Mouse (Mus musculus) heart, embryonic 14.5 days (tissue): ENCODE measurements at regions not wholly inside any gene's neighbourhood (a gene's known extent, or its start where the extent isn't known, plus 50 kb on each side); places are given as distances from the start of the nearest gene placed in this dataset.

ENCODE experiments used
- ATAC-seq: fragments of 200-750 bp; cut with Nextera tagmentation; 2 replicates; pipeline ENCODE4 v1.8.0; 2017; ENCODE audit warnings: low read depth, moderate TSS enrichment; ENCODE audit not compliant: insufficient number of reproducible peaks, insufficient read depth, low FRiP score
- H3K27ac ChIP-seq, 2 experiments: fragments of 200-500 bp in 1 of 2; fragments of 300-500 bp in 1 of 2; sonication (generic) in 1 of 2; replicated peaks in 1 of 2; 2 replicates each; pipeline ENCODE4 v1.5.1; 2012 to 2014; ENCODE audit warnings: low read depth in 2 of 2, low read length in 2 of 2, control low read depth in 1 of 2, mild to moderate bottlenecking in 1 of 2, mixed read lengths in 1 of 2; ENCODE audit not compliant: control insufficient read depth in 1 of 2, insufficient read depth in 1 of 2
- H3K27me3 ChIP-seq: fragments of 300-500 bp; sonication (generic); 2 replicates; pipeline ENCODE4 v1.6.1; 2014; ENCODE audit warnings: mild to moderate bottlenecking, low read length, control low read depth; ENCODE audit not compliant: control insufficient read depth, insufficient read depth
- H3K36me3 ChIP-seq: fragments of 300-500 bp; sonication (generic); 2 replicates; pipeline ENCODE4 v1.6.1; 2014; ENCODE audit warnings: mild to moderate bottlenecking, control low read depth, low read length, mixed read lengths; ENCODE audit not compliant: control insufficient read depth, insufficient read depth
- H3K4me1 ChIP-seq, 2 experiments: fragments of 200-500 bp in 1 of 2; fragments of 300-500 bp in 1 of 2; sonication (generic) in 1 of 2; 2 replicates each; pipeline ENCODE4 v1.6.1; 2012 to 2014; ENCODE audit warnings: low read length in 2 of 2, control low read depth in 1 of 2, mixed read lengths in 1 of 2; ENCODE audit not compliant: control insufficient read depth in 2 of 2, insufficient read depth in 2 of 2
- H3K4me2 ChIP-seq: fragments of 300-500 bp; sonication (generic); 2 replicates; pipeline ENCODE4 v1.6.1; 2014; ENCODE audit warnings: mild to moderate bottlenecking, low read length
- H3K4me3 ChIP-seq, 2 experiments: fragments of 200-500 bp in 1 of 2; fragments of 300-500 bp in 1 of 2; sonication (generic) in 1 of 2; 2 replicates each; pipeline ENCODE4 v1.5.1; 2012 to 2014; ENCODE audit warnings: low read length in 2 of 2, mild to moderate bottlenecking in 2 of 2, control low read depth in 1 of 2, low read depth in 1 of 2, moderate library complexity in 1 of 2; ENCODE audit not compliant: control insufficient read depth in 1 of 2, insufficient read depth in 1 of 2
- H3K9ac ChIP-seq: fragments of 300-500 bp; sonication (generic); 2 replicates; pipeline ENCODE4 v1.6.1; 2014; ENCODE audit warnings: mild to moderate bottlenecking, low read length
- H3K9me3 ChIP-seq: fragments of 300-500 bp; sonication (generic); 2 replicates; pipeline ENCODE4 v1.6.1; 2016; ENCODE audit warnings: low read length, control low read depth; ENCODE audit not compliant: control insufficient read depth
- WGBS: fragments of 180-500 bp; shearing (Covaris S2); extraction: QIAGEN DNeasy Blood & Tissue Kit; methylation state at CpG from one replicate; pipeline ENCODE4 v1.1.7; 2014; 5-methylcytosine and 5-hydroxymethylcytosine counted together

- peaks cover 0 to 2% of the 10 kb centered on the region in 2 experiments; a peak in 1 of 4 replicates for H3K4me1 ChIP-seq
- H3K27ac ChIP-seq, result no peak overlapping the region
- no peak overlapping the region for H3K4me2 ChIP-seq
- H3K27me3 ChIP-seq, result no peaks in the 10 kb centered on the region
- H3K4me3 ChIP-seq, result no peak overlapping the region
- H3K9me3 ChIP-seq, result no peaks in the 10 kb centered on the region
- H3K36me3 ChIP-seq, result no peaks in the 10 kb centered on the region
- no peak overlapping the region for H3K9ac ChIP-seq
- 59% methylated on average over 2 of the region's 2 CpGs for WGBS
- ATAC-seq, result no peak
Measured at GRCm38 (mm10) chr9:43483195-43483594, 172.5 kb downstream of the Trim29 start.

- Histone ChIP-seq H3K4me1 (peaks cover 0 to 2% of the 10 kb centered on the region in 2 experiments; a peak in 1 of 4 replicates), H3K4me3 (no peak overlapping the region), H3K9me3 (no peaks in the 10 kb centered on the region), H3K9ac (no peak overlapping the region), H3K27ac (no peak overlapping the region), H3K4me2 (no peak overlapping the region), H3K27me3 (no peaks in the 10 kb centered on the region), H3K36me3 (no peaks in the 10 kb centered on the region)
- WGBS, result 72% methylated on average over 2 of the region's 2 CpGs
- no peak for ATAC-seq
Measured at GRCm38 (mm10) chr9:43483906-43484305, 173.3 kb downstream of the Trim29 start.

- Histone ChIP-seq H3K9ac (no peak overlapping the region), H3K9me3 (no peaks in the 10 kb centered on the region), H3K36me3 (no peaks in the 10 kb centered on the region), H3K4me2 (no peak overlapping the region), H3K4me3 (no peak overlapping the region), H3K27ac (no peak overlapping the region), H3K27me3 (no peaks in the 10 kb centered on the region), H3K4me1 (no peaks in the 10 kb centered on the region)
- no peak for ATAC-seq
- WGBS, result 59% methylated on average over 4 of the region's 4 CpGs
Measured at GRCm38 (mm10) chr9:43486704-43487103, 176.1 kb downstream of the Trim29 start.

GRCm38 (mm10) chr9:43489205-43489604 is 178.6 kb downstream of the Trim29 start:
- no peak overlapping the region for H3K9ac ChIP-seq
- no peaks in the 10 kb centered on the region for H3K27me3 ChIP-seq
- 60% methylated on average over 8 of the region's 8 CpGs for WGBS
- ATAC-seq, result no peak
- peaks cover 0 to 2% of the 10 kb centered on the region in 2 experiments; a peak in 1 of 4 replicates for H3K4me1 ChIP-seq
- no peaks in the 10 kb centered on the region for H3K36me3 ChIP-seq
- H3K4me3 ChIP-seq, result no peak overlapping the region
- no peak overlapping the region for H3K4me2 ChIP-seq
- H3K27ac ChIP-seq, result no peak overlapping the region
- H3K9me3 ChIP-seq, result no peaks in the 10 kb centered on the region

GRCm38 (mm10) chr9:43491024-43491751 is 180.5 kb downstream of the Trim29 start:
- Histone ChIP-seq H3K9me3 (no peaks in the 10 kb centered on the region), H3K4me3 (no peak overlapping the region), H3K4me1 (peaks cover 0 to 2% of the 10 kb centered on the region in 2 experiments; a peak in 1 of 4 replicates), H3K27me3 (no peaks in the 10 kb centered on the region), H3K36me3 (no peaks in the 10 kb centered on the region), H3K27ac (no peak overlapping the region), H3K9ac (no peak overlapping the region), H3K4me2 (no peak overlapping the region)
- no peak for ATAC-seq
- WGBS, result 52% methylated on average over 12 of the region's 12 CpGs

GRCm38 (mm10) chr9:43492236-43493000 is 181.8 kb downstream of the Trim29 start:
- Histone ChIP-seq H3K27ac (0 out of 4 replicates have a peak overlapping the region, but pooled peaks of 1 of the 2 experiments have one; percentile 14), H3K9ac (no peak overlapping the region), H3K36me3 (no peaks in the 10 kb centered on the region), H3K4me1 (peaks cover 0 to 2% of the 10 kb centered on the region in 2 experiments; a peak in 1 of 4 replicates), H3K27me3 (no peaks in the 10 kb centered on the region), H3K4me3 (no peak overlapping the region), H3K4me2 (no peak overlapping the region), H3K9me3 (no peaks in the 10 kb centered on the region)
- no peak for ATAC-seq
- WGBS, result 31% methylated on average over 7 of the region's 7 CpGs

- 76% methylated on average over 14 of the region's 14 CpGs for WGBS
- no peak overlapping the region for H3K4me2 ChIP-seq
- H3K9ac ChIP-seq, result no peak overlapping the region
- no peak overlapping the region for H3K4me3 ChIP-seq
- no peaks in the 10 kb centered on the region for H3K4me1 ChIP-seq
- no peaks in the 10 kb centered on the region for H3K36me3 ChIP-seq
- H3K9me3 ChIP-seq, result no peaks in the 10 kb centered on the region
- ATAC-seq, result no peak
- H3K27ac ChIP-seq, result no peak overlapping the region
- H3K27me3 ChIP-seq, result no peaks in the 10 kb centered on the region
Measured at GRCm38 (mm10) chr9:43498596-43498995, 187.9 kb downstream of the Trim29 start.
